In genomic region chr13:94263943-94264342, GRCm38 (mm10) we compare ENCODE assay signal across 12 mouse cellular contexts. TPM values are rescaled to one million over a fixed set of nuclear protein-coding genes. Genes with fewer than 3 reads are reported as not detected.
DNase-seq lines count a peak whose midpoint lies in the region; ATAC-seq and TF ChIP-seq lines count a peak whose summit lies in the region.
"Had no signal": no experiment of that assay in that cellular context is flagged by ENCODE, and none has a peak within 500 bp of the region (broad histone marks: within the 10 kb centered on the region; RNA-seq: fewer than 3 reads in every experiment).

No protein-coding gene starts in this region.

- H3K9me3 ChIP-seq in kidney, embryonic 16.5 days (ENCODE audit: low read length): no peaks in the 10 kb centered on the region
- H3K9me3 ChIP-seq in CH12.LX (replicated peaks; ENCODE audit: low read length): peaks cover 2% of the 10 kb centered on the region
- H3K9me3 ChIP-seq in liver, embryonic 12.5 days (replicated peaks): no peaks in the 10 kb centered on the region; the same call in 1 of the 2 replicates
- no peaks in the 10 kb centered on the region for H3K9me3 ChIP-seq in hindbrain, embryonic 13.5 days
- H3K9me3 ChIP-seq: forebrain, embryonic 12.5 days; lung, embryonic 15.5 days; neural tube, embryonic 12.5 days had no signal

- H3K27me3 ChIP-seq in kidney, embryonic 16.5 days (ENCODE audit: insufficient read depth, low read length): no peaks in the 10 kb centered on the region
- H3K27me3 ChIP-seq in CH12.LX (replicated peaks): no peaks in the 10 kb centered on the region
- no peaks in the 10 kb centered on the region for H3K27me3 ChIP-seq in liver, embryonic 12.5 days (replicated peaks)
- H3K27me3 ChIP-seq in hindbrain, embryonic 13.5 days: no peaks in the 10 kb centered on the region
- H3K27me3 ChIP-seq: forebrain, embryonic 12.5 days; lung, embryonic 15.5 days; neural tube, embryonic 12.5 days had no signal

- no peaks in the 10 kb centered on the region for H3K79me2 ChIP-seq in CH12.LX (replicated peaks; ENCODE audit: control insufficient read depth, extremely low read depth, insufficient read depth, poor library complexity, severe bottlenecking)

- TF ChIP-seq EP300 in CH12.LX (IDR thresholded peaks at IDR 0.05; ENCODE audit: low read length): no peak

- no peaks in the 10 kb centered on the region; the same call in 1 of the 2 replicates for H3K4me1 ChIP-seq in kidney, embryonic 16.5 days (ENCODE audit: insufficient read depth, low read length)
- peaks cover 0 to 56% of the 10 kb centered on the region in 2 experiments; a peak in 2 of 4 replicates for H3K4me1 ChIP-seq in CH12.LX (ENCODE audit: control insufficient read depth in 1 of 2, insufficient read depth in 2 of 2)
- peaks cover 88% of the 10 kb centered on the region for H3K4me1 ChIP-seq in liver, embryonic 12.5 days
- peaks cover 25% of the 10 kb centered on the region for H3K4me1 ChIP-seq in hindbrain, embryonic 13.5 days (replicated peaks)
- H3K4me1 ChIP-seq: forebrain, embryonic 12.5 days; neural tube, embryonic 12.5 days had no signal

- TF ChIP-seq POLR2A in CH12.LX (IDR thresholded peaks at IDR 0.05; ENCODE audit: low read depth, low read length): no peak

- TF ChIP-seq RAD21 in CH12.LX (IDR thresholded peaks at IDR 0.05; ENCODE audit: low read depth, low read length): no peak

- WGBS in kidney, embryonic 16.5 days: 32% methylated on average over 5 of the region's 5 CpGs
- WGBS in liver, embryonic 12.5 days (ENCODE audit: insufficient replicate concordance): 16% methylated on average over 5 of the region's 5 CpGs
- 83% methylated on average over 5 of the region's 5 CpGs for WGBS in hindbrain, embryonic 13.5 days

- H3K4me2 ChIP-seq in kidney, embryonic 16.5 days (replicated peaks; ENCODE audit: low read depth, low read length): no peak overlapping the region
- H3K4me2 ChIP-seq in CH12.LX (ENCODE audit: insufficient read depth, low read depth, poor library complexity, severe bottlenecking): no peak overlapping the region
- peak overlapping the region; percentile 54 for H3K4me2 ChIP-seq in liver, embryonic 12.5 days
- no peak overlapping the region for H3K4me2 ChIP-seq in hindbrain, embryonic 13.5 days
- H3K4me2 ChIP-seq: forebrain, embryonic 12.5 days; lung, embryonic 15.5 days; neural tube, embryonic 12.5 days had no signal

- no peak overlapping the region for H3K9ac ChIP-seq in kidney, embryonic 16.5 days (replicated peaks; ENCODE audit: low read length)
- H3K9ac ChIP-seq in CH12.LX (ENCODE audit: insufficient read depth, low read depth): no peak overlapping the region
- peak overlapping the region; percentile 24; the same call in 1 of the 2 replicates for H3K9ac ChIP-seq in liver, embryonic 12.5 days
- no peak overlapping the region for H3K9ac ChIP-seq in hindbrain, embryonic 13.5 days
- H3K9ac ChIP-seq: forebrain, embryonic 12.5 days; lung, embryonic 15.5 days; neural tube, embryonic 12.5 days had no signal

- TF ChIP-seq CTCF in CH12.LX (conservative IDR thresholded peaks at IDR 0.05 in 1 of 2, IDR thresholded peaks at IDR 0.05 in 1 of 2; ENCODE audit: low read depth in 2 of 2, low read length in 2 of 2): no peak
- TF ChIP-seq CTCF in gastrocnemius, adult 2 months (IDR thresholded peaks at IDR 0.05): no peak

- dilution Hi-C loops in CH12.LX (cut with MboI; ENCODE audit: extremely low pct_ligation_motif_present, extremely low pct_unique_long_range_greater_than_20kb, low sequenced_read_pairs): no loop called here

- 0 out of 2 replicates have a peak, but pooled peaks have one; percentile 57 for ATAC-seq in kidney, embryonic 16.5 days (ENCODE audit: low FRiP score, low TSS enrichment)
- peak; percentile 84 for ATAC-seq in liver, embryonic 12.5 days
- ATAC-seq in hindbrain, embryonic 13.5 days (ENCODE audit: low FRiP score): no peak

- H3K27ac ChIP-seq in kidney, embryonic 16.5 days (ENCODE audit: low read length): no peak overlapping the region
- H3K27ac ChIP-seq in CH12.LX (ENCODE audit: insufficient read depth, low read depth): no peak overlapping the region
- peak overlapping the region; percentile 83 for H3K27ac ChIP-seq in liver, embryonic 12.5 days
- no peak overlapping the region for H3K27ac ChIP-seq in hindbrain, embryonic 13.5 days
- no peak overlapping the region for H3K27ac ChIP-seq in gastrocnemius, adult 2 months
- H3K27ac ChIP-seq: forebrain, embryonic 12.5 days; lung, embryonic 15.5 days; neural tube, embryonic 12.5 days had no signal

- in situ Hi-C loops in CH12.LX (cut with MboI; ENCODE audit: low pct_ligation_motif_present, low pct_unique_long_range_greater_than_20kb, low sequenced_read_pairs): no loop called here

- intact Hi-C loops in gastrocnemius, adult 2 months (cut with DNase I): no loop called here

- no peak overlapping the region for H3K4me3 ChIP-seq in kidney, embryonic 16.5 days (ENCODE audit: low read length)
- H3K4me3 ChIP-seq in CH12.LX (replicated peaks in 1 of 3; ENCODE audit: low read depth in 2 of 3, low read length in 2 of 3, poor library complexity in 1 of 3): no peak overlapping the region
- peak overlapping the region; percentile 11 for H3K4me3 ChIP-seq in liver, embryonic 12.5 days
- no peak overlapping the region for H3K4me3 ChIP-seq in hindbrain, embryonic 13.5 days
- H3K4me3 ChIP-seq in gastrocnemius, adult 2 months: no peak overlapping the region
- H3K4me3 ChIP-seq: forebrain, embryonic 12.5 days; lung, embryonic 15.5 days; neural tube, embryonic 12.5 days had no signal

- no peaks in the 10 kb centered on the region for H3K36me3 ChIP-seq in kidney, embryonic 16.5 days (ENCODE audit: insufficient read depth, low read length)
- H3K36me3 ChIP-seq in CH12.LX (replicated peaks in 1 of 2; ENCODE audit: control insufficient read depth in 1 of 2, insufficient read depth in 1 of 2, low read length in 1 of 2): no peaks in the 10 kb centered on the region
- H3K36me3 ChIP-seq in liver, embryonic 12.5 days: no peaks in the 10 kb centered on the region; the same call in 1 of the 2 replicates
- no peaks in the 10 kb centered on the region for H3K36me3 ChIP-seq in hindbrain, embryonic 13.5 days
- H3K36me3 ChIP-seq: forebrain, embryonic 12.5 days; lung, embryonic 15.5 days; neural tube, embryonic 12.5 days had no signal

- no peak for DNase-seq in kidney, postnatal 36 days
- peak; percentile 33 for DNase-seq in CH12.LX (ENCODE audit: extremely low read depth)
- DNase-seq in c-Kit-negative CD71-positive TER-119-positive erythroid progenitor cells, embryonic 14.5 days (ENCODE audit: low read depth, low spot score): peak; percentile 44
- no peak for DNase-seq in layer of hippocampus, adult 11-12 months (ENCODE audit: low spot score)
- DNase-seq in gastrocnemius, adult 2 months: no peak
- DNase-seq: cerebellum, postnatal 10 days had no signal

TF ChIP-seq in CH12.LX, 34 proteins besides CTCF, POLR2A, EP300 and RAD21:
- TF ChIP-seq NRF1 (IDR thresholded peaks at IDR 0.05; ENCODE audit: low read depth, low read length): no peak
- no peak for TF ChIP-seq MXI1 (IDR thresholded peaks at IDR 0.05; ENCODE audit: low read depth, low read length)
- TF ChIP-seq E2F4 (IDR thresholded peaks at IDR 0.05; ENCODE audit: insufficient replicate concordance, low read depth, low read length): no peak
- no peak for TF ChIP-seq BHLHE40 (IDR thresholded peaks at IDR 0.05; ENCODE audit: low read depth, low read length)
- TF ChIP-seq MAFK (IDR thresholded peaks at IDR 0.05; ENCODE audit: insufficient replicate concordance, low read length): no peak
- TF ChIP-seq USF1 (IDR thresholded peaks at IDR 0.05; ENCODE audit: low read depth, low read length): no peak
- TF ChIP-seq JUN (IDR thresholded peaks at IDR 0.05; ENCODE audit: insufficient read depth, low read depth, low read length): no peak

RNA-seq across cellular contexts. Expression of gene Scamp1, which starts 21.7 kb away (rescaled TPM):
- polyA plus RNA-seq in kidney, embryonic 16.5 days (2015; fragmentation: Nextera tagmentation; extraction: Ambion mirVana): 37.9 and 39.5 TPM in 2 replicates
- total RNA-seq in CH12.LX (2012; rRNA removed): not detected in 2 replicates
- 0.11 TPM in 1 of 2 replicates, not detected in the other for total RNA-seq in CH12.LX (2014; rRNA removed)
- polyA plus RNA-seq in CH12.LX (2012; ENCODE audit: insufficient read length, low read depth): 0.11 TPM in 1 of 2 replicates, not detected in the other
- polyA plus RNA-seq in liver, embryonic 12.5 days (2016; fragmentation: Nextera tagmentation; extraction: Ambion mirVana): 11.7 TPM in 2 replicates
- polyA plus RNA-seq in hindbrain, embryonic 13.5 days (2015; fragmentation: Nextera tagmentation; extraction: Ambion mirVana): 134 and 137 TPM in 2 replicates
- 10 to 100 TPM; 16.6 to 20.3 TPM for total RNA-seq in gastrocnemius, adult 2 months (2021)

Comparison
In these comparisons a context has a peak if more than half of its experiments do, and no peak if none do; other contexts are left out.
1. DNase-seq: peak in CH12.LX (single experiment) and c-Kit-negative CD71-positive TER-119-positive erythroid progenitor cells, embryonic 14.5 days (single experiment); none in kidney, postnatal 36 days (0 of 2), layer of hippocampus, adult 11-12 months (single experiment) and gastrocnemius, adult 2 months (single experiment).
2. RNA of gene Scamp1, which starts 21.7 kb away (polyA plus RNA-seq): 134 to 137 TPM in hindbrain, embryonic 13.5 days, 37.9 to 39.5 TPM in kidney, embryonic 16.5 days and 11.7 TPM in liver, embryonic 12.5 days; 0.11 TPM in CH12.LX; every median in the first group is over 10 times any median in the second.